Mouse (Mus musculus) midbrain, embryonic 16.5 days (tissue): ENCODE measurements around the gene Ccnq. TPM values are rescaled to one million over a fixed set of nuclear protein-coding genes. Genes with fewer than 3 reads are reported as not detected.
"Not testable (repeated sequence)": the region's sequence is repeated elsewhere in the genome, so short reads cannot be mapped to it uniquely, and the experiment has no call there.

Experiments used
- ATAC-seq: fragments of 200-750 bp; cut with Nextera tagmentation; 2 replicates; pipeline ENCODE4 v1.8.0; 2017; ENCODE audit warnings: moderate TSS enrichment
- H3K27ac ChIP-seq: fragments of 300-500 bp; sonication (generic); 2 replicates; pipeline ENCODE4 v1.5.1; 2014; ENCODE audit warnings: mild to moderate bottlenecking, low read length, mixed read lengths
- H3K27me3 ChIP-seq: fragments of 300-500 bp; sonication (generic); 2 replicates; pipeline ENCODE4 v1.6.1; 2014; ENCODE audit warnings: low read depth, low read length, mixed read lengths; ENCODE audit not compliant: control insufficient read depth, insufficient read depth
- H3K36me3 ChIP-seq: fragments of 300-500 bp; sonication (generic); 2 replicates; pipeline ENCODE4 v1.6.1; 2014; ENCODE audit warnings: mild to moderate bottlenecking, low read length, moderate library complexity, mixed read lengths; ENCODE audit not compliant: control insufficient read depth, insufficient read depth
- H3K4me1 ChIP-seq: fragments of 300-500 bp; sonication (generic); 2 replicates; pipeline ENCODE4 v1.6.1; 2014; ENCODE audit warnings: mild to moderate bottlenecking, low read length, mixed read lengths; ENCODE audit not compliant: control insufficient read depth, insufficient read depth
- H3K4me2 ChIP-seq: fragments of 300-500 bp; sonication (generic); 2 replicates; pipeline ENCODE4 v1.6.1; 2014; ENCODE audit warnings: mild to moderate bottlenecking, low read length, mixed read lengths
- H3K4me3 ChIP-seq: fragments of 300-500 bp; sonication (generic); 2 replicates; pipeline ENCODE4 v1.5.1; 2014; ENCODE audit warnings: low read depth, mild to moderate bottlenecking, low read length, moderate library complexity, mixed read lengths
- H3K9ac ChIP-seq: fragments of 300-500 bp; sonication (generic); 2 replicates; pipeline ENCODE4 v1.6.1; 2014; ENCODE audit warnings: low read depth, low read length, mixed read lengths
- H3K9me3 ChIP-seq: fragments of 300-500 bp; sonication (generic); replicated peaks from 2 replicates; pipeline ENCODE4 v1.6.1; 2014; ENCODE audit warnings: mild to moderate bottlenecking, low read length, mixed read lengths; ENCODE audit not compliant: control insufficient read depth, poor library complexity, severe bottlenecking
- WGBS: fragments of 180-500 bp; shearing (Covaris S2); extraction: QIAGEN DNeasy Blood & Tissue Kit; methylation state at CpG from one replicate; pipeline ENCODE4 v1.1.7; 2014; 5-methylcytosine and 5-hydroxymethylcytosine counted together
- polyA plus RNA-seq: library from polyadenylated mRNA; unstranded; fragments of >200 nt; fragmentation: Nextera tagmentation; extraction: Ambion mirVana; gene quantifications from 2 replicates; pipeline ENCODE4 v1.2.1, GENCODE M21; 2015

The Ccnq gene
- polyA plus RNA-seq, 1 experiment from 2014 or later, result 27.8 TPM

- H3K4me3 ChIP-seq, result no peak overlapping the region
- no peak for ATAC-seq
- no peak overlapping the region for H3K4me2 ChIP-seq
- no peaks in the 10 kb centered on the region for H3K9me3 ChIP-seq
- WGBS, result 87% methylated on average over 6 of the region's 6 CpGs
- no peak overlapping the region for H3K27ac ChIP-seq
- H3K27me3 ChIP-seq, result 0 out of 2 replicates have a peak, but pooled peaks cover 3% of the 10 kb centered on the region
- no peaks in the 10 kb centered on the region for H3K36me3 ChIP-seq
- no peak overlapping the region for H3K9ac ChIP-seq
- H3K4me1 ChIP-seq, result peaks cover 4% of the 10 kb centered on the region
Measured at GRCm38 (mm10) chr11:78766069-78766830, 14.7 kb upstream of the Ccnq start.

GRCm38 (mm10) chr11:78764820-78765219 lies 13.3 kb upstream of the Ccnq start:
- H3K4me3 ChIP-seq, result no peak overlapping the region
- WGBS, result 85% methylated on average over 6 of the region's 6 CpGs
- H3K36me3 ChIP-seq, result no peaks in the 10 kb centered on the region
- no peak for ATAC-seq
- no peak overlapping the region for H3K4me2 ChIP-seq
- H3K27me3 ChIP-seq, result 0 out of 2 replicates have a peak, but pooled peaks cover 3% of the 10 kb centered on the region
- H3K9me3 ChIP-seq, result no peaks in the 10 kb centered on the region
- peaks cover 4% of the 10 kb centered on the region for H3K4me1 ChIP-seq
- no peak overlapping the region for H3K27ac ChIP-seq
- no peak overlapping the region for H3K9ac ChIP-seq

GRCm38 (mm10) chr11:78764304-78764703 lies 12.8 kb upstream of the Ccnq start:
- no peak for ATAC-seq
- 81% methylated on average over 8 of the region's 8 CpGs for WGBS
- H3K9ac ChIP-seq, result no peak overlapping the region

GRCm38 (mm10) chr11:78762201-78762600 lies 10.7 kb upstream of the Ccnq start:
- Histone ChIP-seq H3K27me3 (0 out of 2 replicates have a peak, but pooled peaks cover 3% of the 10 kb centered on the region), H3K36me3 (no peaks in the 10 kb centered on the region), H3K4me3 (no peak overlapping the region), H3K9me3 (no peaks in the 10 kb centered on the region), H3K4me1 (peaks cover 4% of the 10 kb centered on the region), H3K9ac (no peak overlapping the region), H3K4me2 (no peak overlapping the region), H3K27ac (no peak overlapping the region)
- 14% methylated on average over 5 of the region's 5 CpGs for WGBS
- no peak for ATAC-seq

More at GRCm38 (mm10) chr11:78764304-78764703, 12.8 kb upstream of the Ccnq start:
- Histone ChIP-seq H3K4me3 (no peak overlapping the region), H3K27ac (no peak overlapping the region), H3K36me3 (no peaks in the 10 kb centered on the region), H3K27me3 (0 out of 2 replicates have a peak, but pooled peaks cover 3% of the 10 kb centered on the region), H3K4me2 (no peak overlapping the region), H3K9me3 (no peaks in the 10 kb centered on the region), H3K4me1 (peaks cover 4% of the 10 kb centered on the region)

GRCm38 (mm10) chr11:78761086-78761485 lies 9.6 kb upstream of the Ccnq start:
- peaks cover 4% of the 10 kb centered on the region for H3K4me1 ChIP-seq
- WGBS, result 49% methylated on average over 9 of the region's 9 CpGs
- H3K9ac ChIP-seq, result no peak overlapping the region
- no peaks in the 10 kb centered on the region for H3K9me3 ChIP-seq
- H3K4me2 ChIP-seq, result no peak overlapping the region
- 0 out of 2 replicates have a peak, but pooled peaks cover 3% of the 10 kb centered on the region for H3K27me3 ChIP-seq
- ATAC-seq, result no peak
- H3K27ac ChIP-seq, result no peak overlapping the region
- H3K4me3 ChIP-seq, result no peak overlapping the region
- no peaks in the 10 kb centered on the region for H3K36me3 ChIP-seq

GRCm38 (mm10) chr11:78755299-78755698 lies 3.8 kb upstream of the Ccnq start:
- H3K27me3 ChIP-seq, result no peaks in the 10 kb centered on the region
- peaks cover 10% of the 10 kb centered on the region for H3K4me1 ChIP-seq
- H3K4me3 ChIP-seq, result no peak overlapping the region
- ATAC-seq, result no peak
- no peak overlapping the region for H3K4me2 ChIP-seq
- no peaks in the 10 kb centered on the region for H3K9me3 ChIP-seq
- no peak overlapping the region for H3K27ac ChIP-seq
- no peak overlapping the region for H3K9ac ChIP-seq
- no peaks in the 10 kb centered on the region for H3K36me3 ChIP-seq
- 80% methylated on average over 1 of the region's 1 CpGs for WGBS

GRCm38 (mm10) chr11:78754177-78754576 lies 2.6 kb upstream of the Ccnq start:
- not testable (repeated sequence) for H3K4me2 ChIP-seq, H3K27me3 ChIP-seq, H3K9ac ChIP-seq, H3K9me3 ChIP-seq, H3K36me3 ChIP-seq, ATAC-seq, H3K27ac ChIP-seq, H3K4me3 ChIP-seq
- WGBS, result 75% methylated on average over 1 of the region's 1 CpGs
- H3K4me1 ChIP-seq, result peaks cover 11% of the 10 kb centered on the region

GRCm38 (mm10) chr11:78753183-78753582 lies 1.7 kb upstream of the Ccnq start:
- H3K4me2 ChIP-seq, result no peak overlapping the region
- no peak overlapping the region for H3K9ac ChIP-seq
- no peaks in the 10 kb centered on the region for H3K27me3 ChIP-seq
- ATAC-seq, result no peak
- peaks cover 3% of the 10 kb centered on the region; the same call in 1 of the 2 replicates for H3K36me3 ChIP-seq
- no peak overlapping the region for H3K27ac ChIP-seq
- no peak overlapping the region for H3K4me3 ChIP-seq
- peaks cover 11% of the 10 kb centered on the region for H3K4me1 ChIP-seq
- 76% methylated on average over 1 of the region's 1 CpGs for WGBS
- H3K9me3 ChIP-seq, result no peaks in the 10 kb centered on the region

GRCm38 (mm10) chr11:78751843-78752203 lies 294 bp upstream of the Ccnq start:
- 4% methylated on average over 2 of the region's 2 CpGs for WGBS

More at GRCm38 (mm10) chr11:78751843-78752203, 294 bp upstream of the Ccnq start:
- H3K4me1 ChIP-seq, result peaks cover 11% of the 10 kb centered on the region
- H3K9ac ChIP-seq, result peak overlapping the region; percentile 80
- H3K4me3 ChIP-seq, result peak overlapping the region; percentile 66
- H3K36me3 ChIP-seq, result peaks cover 3% of the 10 kb centered on the region; the same call in 1 of the 2 replicates
- no peaks in the 10 kb centered on the region for H3K27me3 ChIP-seq
- peak overlapping the region; percentile 82 for H3K27ac ChIP-seq
- 0 out of 2 replicates have a peak, but pooled peaks have one; percentile 25 for ATAC-seq
- no peaks in the 10 kb centered on the region for H3K9me3 ChIP-seq
- H3K4me2 ChIP-seq, result peak overlapping the region; percentile 80
